Mouse (Mus musculus) embryonic fibroblast, embryonic 13.5 days (primary cell): ENCODE results near the gene Eefsec. TPM values are rescaled to one million over a fixed set of nuclear protein-coding genes. Genes with fewer than 3 reads are reported as not detected.

Source experiments
- H3K27ac ChIP-seq: 2 replicates; pipeline ENCODE4 v1.5.1; 2012; ENCODE audit warnings: low read length, control low read depth, inconsistent platforms; ENCODE audit not compliant: insufficient read depth
- H3K4me1 ChIP-seq: 2 replicates; pipeline ENCODE4 v1.6.1; 2011; ENCODE audit warnings: low read length; ENCODE audit not compliant: control insufficient read depth, insufficient read depth
- H3K4me3 ChIP-seq: 2 replicates; pipeline ENCODE4 v1.5.1; 2011; ENCODE audit warnings: mild to moderate bottlenecking, control low read depth, low read length; ENCODE audit not compliant: insufficient read depth
- CTCF ChIP-seq: IDR thresholded peaks from 2 replicates; pipeline ENCODE4 v1.5.1; 2011; ENCODE audit warnings: mild to moderate bottlenecking, control low read depth, low read length, moderate library complexity, borderline replicate concordance; ENCODE audit not compliant: insufficient read depth
- POLR2A ChIP-seq: IDR thresholded peaks from 2 replicates; pipeline ENCODE4 v1.6.1; 2011; ENCODE audit warnings: low read depth, mild to moderate bottlenecking, control low read depth, low read length, moderate library complexity
- polyA plus RNA-seq: library from polyadenylated mRNA; stranded (reverse); fragments of >200 nt; gene quantifications from 2 replicates; pipeline ENCODE4 v1.2.4, GENCODE M21; 2011; ENCODE audit warnings: low read depth; ENCODE audit not compliant: missing spikeins, insufficient read length

The Eefsec gene
- polyA plus RNA-seq, 1 experiment, result 13.8 TPM

GRCm38 (mm10) chr6:88251798-88252478 lies 194.4 kb downstream of the Eefsec start:
- Histone ChIP-seq H3K4me1 (no peaks in the 10 kb centered on the region), H3K4me3 (no peak overlapping the region), H3K27ac (no peak overlapping the region)
- no peak for TF ChIP-seq CTCF
- no peak for TF ChIP-seq POLR2A

DNA sequence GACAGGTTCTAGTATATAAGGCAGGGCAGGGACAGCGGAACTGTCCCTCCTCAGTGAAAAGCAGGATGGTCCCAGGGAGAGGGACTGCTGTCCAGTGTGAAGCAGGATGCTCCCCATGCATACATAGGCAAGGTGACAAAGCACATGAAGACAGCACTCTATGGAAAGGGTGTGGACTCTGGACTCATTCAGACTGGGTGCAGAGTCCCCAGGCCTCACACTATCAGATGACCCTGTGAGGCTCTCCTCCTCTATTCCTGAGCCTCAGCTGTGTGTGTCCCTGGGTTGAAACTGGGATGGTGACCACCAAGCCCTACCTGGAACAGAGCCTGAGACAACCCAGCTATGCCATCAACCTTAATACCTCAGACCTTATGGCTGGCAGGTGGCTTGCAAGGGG lies 194.9 kb downstream of the Eefsec start:
- TF ChIP-seq POLR2A, result no peak
- no peak overlapping the region for H3K27ac ChIP-seq
- H3K4me3 ChIP-seq, result no peak overlapping the region
- H3K4me1 ChIP-seq, result no peaks in the 10 kb centered on the region

GRCm38 (mm10) chr6:88249231-88249630 lies 197.1 kb downstream of the Eefsec start:
- no peak overlapping the region for H3K27ac ChIP-seq
- H3K4me1 ChIP-seq, result no peaks in the 10 kb centered on the region
- H3K4me3 ChIP-seq, result no peak overlapping the region
- no peak for TF ChIP-seq POLR2A
- TF ChIP-seq CTCF, result no peak

- Histone ChIP-seq H3K4me1 (no peaks in the 10 kb centered on the region), H3K4me3 (no peak overlapping the region), H3K27ac (no peak overlapping the region)
- TF ChIP-seq CTCF (peak; percentile 89), POLR2A (no peak)
These were observed 203.7 kb downstream of the Eefsec start for GRCm38 (mm10) chr6:88242604-88243003.

DNA sequence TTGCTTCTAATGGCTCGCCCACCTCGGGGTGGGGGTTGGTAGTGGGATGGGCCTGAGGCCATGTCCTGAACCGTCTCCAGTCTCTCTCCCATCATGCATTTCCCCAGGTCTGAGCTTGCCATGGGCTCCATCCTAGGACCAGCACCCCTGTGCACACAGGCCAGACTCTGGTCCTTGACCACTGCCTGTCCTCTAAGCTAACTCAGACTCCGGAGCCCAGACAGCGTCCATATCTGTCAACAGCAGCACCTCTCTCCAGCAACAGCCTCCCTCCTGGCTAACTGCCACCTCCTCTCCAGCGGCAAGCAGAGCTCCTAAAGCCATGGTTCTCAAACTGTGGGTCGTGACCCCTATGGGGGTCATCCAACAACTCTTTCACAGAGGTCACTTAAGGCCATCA lies 209.8 kb downstream of the Eefsec start:
- no peaks in the 10 kb centered on the region for H3K4me1 ChIP-seq

DNA sequence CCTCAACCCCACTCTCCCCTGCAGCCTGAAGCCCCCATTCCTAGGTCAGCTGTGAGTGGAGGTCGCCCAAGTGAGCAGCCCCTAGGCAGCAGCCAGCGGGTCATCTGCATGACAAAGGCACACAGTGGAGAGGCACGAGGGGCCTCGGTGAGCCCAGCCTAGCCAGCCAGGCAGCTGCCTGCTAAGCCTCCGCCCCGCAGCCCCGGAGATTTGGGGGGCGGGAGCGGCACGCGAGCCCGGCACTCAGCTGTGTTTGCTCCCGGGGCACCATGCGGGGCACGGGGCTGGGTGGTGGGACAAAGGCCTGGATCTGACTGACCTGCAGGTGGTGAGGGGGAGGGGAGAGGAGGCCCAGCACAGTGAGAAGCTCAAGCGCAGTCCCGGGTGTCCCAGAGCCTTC lies 210.4 kb downstream of the Eefsec start:
- Histone ChIP-seq H3K27ac (no peak overlapping the region), H3K4me3 (no peak overlapping the region), H3K4me1 (no peaks in the 10 kb centered on the region)
- TF ChIP-seq POLR2A (no peak), CTCF (no peak)

More for the DNA sequence above, 209.8 kb downstream of the Eefsec start:
- H3K4me3 ChIP-seq, result no peak overlapping the region
- no peak overlapping the region for H3K27ac ChIP-seq
- no peak for TF ChIP-seq POLR2A

DNA sequence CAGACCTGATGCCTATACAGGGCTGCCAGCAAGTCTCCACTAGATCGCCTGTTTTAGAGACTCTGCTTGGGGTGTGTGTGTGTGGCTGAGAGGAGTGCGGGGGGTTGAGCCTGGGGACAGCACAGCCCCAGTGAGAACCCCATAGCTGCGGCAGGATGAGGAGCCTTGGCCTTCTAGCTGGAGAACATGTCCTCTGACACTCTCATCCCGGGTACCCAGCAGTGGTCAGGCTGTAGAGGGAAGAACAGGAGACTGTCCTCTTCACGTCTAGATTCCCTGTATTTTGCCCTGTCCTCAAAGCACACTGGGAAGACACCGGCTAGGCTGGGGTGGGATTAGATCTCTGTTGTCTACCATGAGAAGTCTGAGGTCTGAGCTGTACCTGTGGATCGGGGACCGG lies 210.9 kb downstream of the Eefsec start:
- no peak for TF ChIP-seq CTCF
- TF ChIP-seq POLR2A, result no peak
- Histone ChIP-seq H3K27ac (no peak overlapping the region), H3K4me1 (no peaks in the 10 kb centered on the region), H3K4me3 (no peak overlapping the region)

DNA sequence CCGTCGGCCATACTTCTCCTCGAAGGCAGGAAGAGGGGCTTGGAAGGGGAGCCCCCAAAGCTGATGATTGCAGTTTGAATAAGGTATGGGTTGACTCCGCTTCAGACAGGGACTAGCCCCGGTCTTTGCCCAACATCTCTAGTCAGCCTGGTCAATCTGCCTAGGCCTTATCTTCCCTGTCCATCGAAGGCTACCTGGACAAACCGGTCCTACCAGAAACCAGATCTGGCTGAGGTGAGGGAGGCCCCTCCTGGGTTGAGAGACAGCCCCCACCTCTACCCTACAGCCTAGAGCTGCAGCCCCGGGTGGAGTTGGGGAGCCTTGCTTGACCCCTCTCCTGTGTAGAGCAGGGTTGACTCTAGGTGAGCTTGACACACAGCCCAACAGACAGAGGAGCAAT lies 212.3 kb downstream of the Eefsec start:
- H3K27ac ChIP-seq, result no peak overlapping the region
- H3K4me3 ChIP-seq, result no peak overlapping the region
- no peak for TF ChIP-seq POLR2A
- TF ChIP-seq CTCF, result no peak
- H3K4me1 ChIP-seq, result no peaks in the 10 kb centered on the region

- Histone ChIP-seq H3K4me3 (no peak overlapping the region), H3K27ac (no peak overlapping the region), H3K4me1 (no peaks in the 10 kb centered on the region)
- TF ChIP-seq CTCF, result no peak
These were observed 214.1 kb downstream of the Eefsec start for GRCm38 (mm10) chr6:88232221-88232620.

DNA sequence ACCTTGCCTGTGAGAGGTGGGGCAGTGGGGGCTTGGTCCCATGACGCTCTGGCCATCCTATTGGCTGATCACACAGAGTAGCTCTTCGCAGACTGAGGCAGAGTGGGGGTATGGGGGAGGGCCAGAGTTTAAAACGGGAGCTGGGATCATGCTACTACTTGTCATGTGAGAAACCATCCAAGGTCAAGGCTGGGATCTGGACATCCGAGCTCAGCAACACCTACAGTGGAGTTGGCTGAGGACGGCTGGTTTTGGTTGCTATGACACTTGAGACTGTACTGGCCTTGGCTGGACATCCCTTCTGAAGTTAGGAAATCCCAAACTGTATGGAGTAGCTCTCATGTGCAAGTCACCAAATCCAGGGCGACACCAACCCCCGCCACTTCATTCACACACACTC lies 214.5 kb downstream of the Eefsec start:
- H3K27ac ChIP-seq, result no peak overlapping the region
- no peak for TF ChIP-seq CTCF
- no peak for TF ChIP-seq POLR2A
- no peaks in the 10 kb centered on the region for H3K4me1 ChIP-seq
- no peak overlapping the region for H3K4me3 ChIP-seq

- Histone ChIP-seq H3K4me1 (no peaks in the 10 kb centered on the region), H3K4me3 (no peak overlapping the region), H3K27ac (no peak overlapping the region)
- TF ChIP-seq CTCF (no peak), POLR2A (no peak)
These were observed 217.1 kb downstream of the Eefsec start for GRCm38 (mm10) chr6:88229221-88229620.
